Mouse (Mus musculus): ENCODE data around the gene Rftn1. TPM values are rescaled to one million over a fixed set of nuclear protein-coding genes. Genes with fewer than 3 reads are reported as not detected.
A peak's percentile ranks its signal among the peaks of the same experiment; 100 is the strongest.

Gene Rftn1
- total RNA-seq, 2 experiments from 2014 or later, result 16.3 to 22.7 TPM

DNA sequence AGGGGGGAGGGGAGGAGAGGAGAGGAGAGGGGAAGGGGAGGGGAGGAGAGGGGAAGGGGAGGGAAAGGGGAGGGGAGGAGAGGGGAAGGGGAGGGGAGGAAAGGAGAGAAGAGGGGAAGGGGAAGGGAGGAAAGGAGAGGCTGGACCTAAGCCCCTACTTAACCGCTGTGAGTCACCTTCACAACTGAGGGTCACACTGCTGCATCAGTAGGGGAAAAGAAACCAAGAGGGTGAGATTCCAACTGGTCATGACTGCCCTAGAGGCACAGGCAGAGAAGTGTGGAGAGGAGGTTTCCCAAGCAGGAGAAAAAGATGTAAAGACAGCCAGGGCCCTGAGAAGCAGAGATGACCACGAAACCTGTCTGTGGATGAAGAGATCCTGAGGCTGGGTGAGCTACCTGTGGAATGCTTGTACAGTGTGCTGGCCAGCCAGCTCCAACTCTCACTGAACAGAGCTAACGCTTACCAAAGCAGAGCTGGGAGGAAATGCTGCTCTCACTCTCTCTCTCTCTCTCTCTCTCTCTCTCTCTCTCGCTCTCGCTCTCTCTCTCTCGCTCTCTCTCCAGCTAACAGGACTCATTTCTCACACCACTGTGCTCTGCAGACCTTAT is 19.4 kb downstream of the Rftn1 start:
- DNase-seq, result no peak

DNA sequence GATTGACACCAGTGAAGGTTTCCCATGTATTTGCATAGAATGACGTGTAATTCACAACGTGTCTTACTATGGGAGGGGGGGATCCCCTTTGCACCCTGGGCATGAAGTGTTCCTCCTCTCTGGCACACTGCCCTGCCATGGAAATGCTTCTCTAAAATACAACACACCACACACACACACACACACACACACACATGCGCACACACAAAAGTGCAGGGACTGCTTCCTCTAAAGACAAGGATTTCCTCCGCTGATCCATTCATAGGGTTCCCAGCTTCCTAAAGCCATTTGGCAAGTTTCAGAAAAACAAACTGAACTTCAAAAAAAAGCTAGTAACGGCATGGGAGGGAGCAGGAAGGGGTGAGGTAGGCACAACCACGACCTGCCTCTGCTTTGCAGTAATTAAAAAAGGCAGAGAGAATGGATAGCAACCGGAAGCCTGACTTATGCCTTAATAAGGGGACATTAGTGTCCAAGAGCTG is 20.5 kb downstream of the Rftn1 start:
- DNase-seq, result peak; percentile 46

DNA sequence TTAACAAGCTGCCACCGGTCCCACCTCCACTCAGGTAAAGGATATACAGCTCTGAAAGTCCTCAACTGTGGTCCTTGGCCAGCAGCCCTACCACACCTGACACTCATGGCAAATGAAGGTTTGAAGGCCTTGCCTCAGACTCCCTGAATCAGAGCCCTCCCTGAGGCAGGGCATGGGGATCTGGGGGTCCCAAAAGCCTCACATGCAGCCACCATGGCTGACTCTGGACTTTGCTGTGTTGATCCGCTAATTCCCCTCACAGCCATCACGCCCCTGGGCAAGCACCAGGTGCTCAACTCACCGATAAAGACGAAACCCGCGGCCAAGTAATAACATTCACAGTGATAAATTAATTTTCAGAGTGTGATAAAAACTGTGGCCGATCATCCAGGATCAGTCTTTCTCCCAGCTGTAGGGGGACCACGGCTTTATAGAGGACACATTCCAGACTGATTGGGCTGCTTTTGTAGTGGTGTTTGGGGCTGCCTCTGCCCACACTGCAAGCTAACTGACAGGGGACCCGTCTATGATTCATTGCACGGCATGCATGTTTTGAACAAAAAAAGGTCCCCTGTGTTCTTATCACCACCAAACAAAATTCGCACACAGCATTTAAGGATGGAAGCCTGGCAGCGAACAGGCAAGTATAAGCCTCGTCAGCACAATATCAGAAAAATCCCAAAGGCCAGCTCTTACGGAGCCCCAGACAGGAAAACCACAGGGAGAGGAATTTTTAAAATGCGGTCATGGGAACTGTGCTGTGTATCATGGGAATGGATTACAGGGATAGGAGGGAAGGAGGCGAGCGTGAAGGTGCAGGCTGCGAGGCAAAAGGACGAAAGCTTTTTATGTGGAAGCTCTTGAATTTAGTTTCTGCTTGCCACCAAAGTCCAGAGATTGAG is 29.3 kb downstream of the Rftn1 start:
- DNase-seq, result no peak

DNA sequence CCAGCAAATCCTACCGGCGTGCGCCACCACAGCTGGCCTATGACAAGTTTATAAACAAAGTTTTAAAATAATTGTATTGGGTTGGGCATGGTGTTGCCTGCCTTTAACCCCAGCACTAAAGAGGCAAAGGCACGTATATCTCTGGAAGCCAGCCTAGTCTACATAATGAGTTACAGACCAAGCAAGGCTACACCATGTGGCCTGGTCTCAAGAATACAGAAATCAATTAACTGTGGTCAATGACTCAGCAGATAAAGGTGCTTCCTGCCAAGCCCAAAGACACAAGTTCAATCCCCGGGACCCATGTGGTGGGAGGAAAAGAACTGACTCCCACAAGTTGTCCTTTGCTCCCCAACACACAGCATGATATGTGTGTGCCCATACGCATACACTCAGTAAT is 30.1 kb downstream of the Rftn1 start:
- no peak for DNase-seq

DNA sequence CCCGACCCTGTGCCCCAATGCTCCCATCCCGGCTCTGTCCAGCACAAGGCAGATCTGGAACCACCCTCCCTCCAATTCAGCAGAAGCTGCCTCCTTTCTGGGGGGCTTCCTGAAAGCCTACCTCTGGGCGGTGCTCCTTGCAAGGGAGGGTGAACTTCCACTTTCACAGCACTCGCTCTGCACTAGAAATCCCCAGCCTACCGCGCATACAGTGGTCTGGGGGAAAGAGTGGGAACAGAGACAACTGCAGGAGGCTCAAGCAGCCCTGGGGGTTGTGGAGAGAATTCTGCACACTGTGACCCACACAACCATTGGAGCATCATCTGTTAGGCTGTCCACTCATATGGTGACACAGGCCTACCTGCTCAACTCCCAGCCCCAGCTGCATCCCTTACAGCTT is 30.7 kb downstream of the Rftn1 start:
- no peak for DNase-seq

DNA sequence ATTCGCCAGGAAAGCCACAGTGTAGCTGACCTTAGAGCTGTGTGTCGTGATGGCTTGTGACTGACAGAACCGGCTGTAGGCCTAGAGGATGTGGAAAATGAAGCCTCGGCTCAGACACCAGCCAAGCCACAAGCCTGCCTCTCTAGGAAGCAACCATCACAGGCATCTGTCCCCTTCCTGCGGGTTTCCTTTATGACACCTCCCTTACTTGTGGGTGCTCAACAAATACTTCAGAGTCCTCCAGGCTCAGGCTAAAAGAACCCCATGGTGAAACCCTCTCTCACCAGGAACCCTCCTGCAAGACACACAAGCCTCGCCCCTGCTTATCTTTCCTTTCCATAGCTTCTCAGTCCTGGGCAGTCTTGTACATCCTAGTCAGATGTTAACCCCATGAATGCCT is 31.9 kb downstream of the Rftn1 start:
- no peak for DNase-seq

DNA sequence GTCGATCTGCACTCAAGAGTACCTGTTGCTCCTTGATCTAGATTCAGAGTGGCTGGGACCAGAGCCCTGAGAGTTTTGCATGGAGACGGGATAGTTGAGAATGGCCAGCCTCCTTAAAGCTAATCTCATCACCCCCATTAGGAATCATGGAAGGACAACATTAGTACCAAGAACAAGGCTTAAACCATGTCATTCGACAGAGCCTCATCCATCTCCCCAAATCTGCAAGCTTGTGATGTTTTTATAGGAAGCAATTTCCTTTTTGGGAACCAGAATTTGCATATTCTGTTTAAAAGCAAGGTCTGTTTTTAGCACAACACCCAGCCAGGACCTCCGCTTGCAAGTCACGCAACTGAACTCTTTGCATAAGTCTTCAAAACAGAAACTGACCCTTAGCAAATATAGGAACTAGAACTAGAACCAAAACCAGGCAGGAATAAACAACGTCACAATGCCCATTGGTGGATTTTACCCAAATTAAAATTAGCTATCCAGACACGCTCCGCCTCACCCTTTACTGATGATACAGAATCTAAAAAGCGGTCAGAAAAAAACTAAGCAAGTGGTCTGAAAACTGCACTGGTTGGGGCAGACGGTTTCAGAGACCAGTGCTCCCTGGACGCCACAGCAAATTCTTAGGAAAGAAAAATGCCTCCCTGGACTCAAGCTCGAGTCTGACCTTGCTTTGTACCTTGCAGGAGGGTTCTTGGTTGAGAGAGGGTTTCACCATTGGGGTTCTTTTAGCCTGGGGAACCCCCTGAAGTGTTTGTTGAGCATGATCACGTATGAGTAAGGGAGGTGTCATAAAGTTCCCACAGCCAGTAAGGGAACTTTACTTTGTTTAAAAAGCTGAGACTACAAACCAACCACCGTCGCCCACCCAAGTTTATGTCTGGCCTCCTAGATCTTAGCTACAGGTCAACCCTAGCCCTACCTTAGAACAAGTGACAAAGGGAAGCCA is 33.0 kb downstream of the Rftn1 start:
- DNase-seq, result no peak

DNA sequence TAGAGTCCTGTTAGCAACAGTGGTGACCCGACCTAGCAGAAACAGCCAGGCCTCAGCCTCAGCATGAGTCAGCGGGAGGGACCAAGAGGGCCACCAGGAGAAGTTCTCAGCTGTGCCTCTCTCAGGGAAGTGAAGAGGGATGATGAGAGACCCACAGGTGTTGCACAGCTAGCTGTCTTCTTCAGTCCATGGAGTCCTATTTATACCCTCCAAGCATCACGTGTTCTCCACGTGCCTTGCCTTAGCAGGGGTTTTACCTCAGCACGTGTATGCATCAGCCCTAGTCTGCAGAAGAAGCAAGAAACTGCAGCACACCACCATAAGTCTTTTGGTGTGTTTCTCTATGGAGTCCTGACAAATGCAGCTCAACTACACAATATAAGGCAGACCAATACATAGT is 38.4 kb downstream of the Rftn1 start:
- DNase-seq, result no peak

DNA sequence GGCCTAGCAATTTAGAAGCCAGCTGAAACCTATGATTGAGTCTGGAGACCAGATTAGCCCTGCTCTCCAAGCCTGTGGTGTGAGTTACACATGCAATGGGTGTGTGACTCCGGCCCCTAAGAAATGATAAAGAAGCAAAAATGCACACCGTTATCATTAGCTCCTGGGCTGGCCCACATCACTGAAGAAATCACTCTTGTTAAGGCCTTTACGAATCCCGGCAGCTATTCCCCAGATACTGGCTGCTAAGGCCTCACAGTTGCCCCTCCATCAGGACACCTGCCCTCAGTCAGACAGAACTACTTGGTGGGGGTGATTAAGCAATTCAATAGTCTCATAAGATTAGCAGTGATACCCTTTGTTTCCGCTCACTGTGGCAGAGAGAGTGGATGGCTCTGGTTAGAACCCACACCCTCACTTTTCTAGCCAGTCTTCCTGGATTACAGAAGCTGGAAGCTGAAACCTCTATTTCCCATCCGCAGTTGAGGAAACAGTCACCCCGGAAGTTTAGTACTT is 39.2 kb downstream of the Rftn1 start:
- DNase-seq, result no peak

DNA sequence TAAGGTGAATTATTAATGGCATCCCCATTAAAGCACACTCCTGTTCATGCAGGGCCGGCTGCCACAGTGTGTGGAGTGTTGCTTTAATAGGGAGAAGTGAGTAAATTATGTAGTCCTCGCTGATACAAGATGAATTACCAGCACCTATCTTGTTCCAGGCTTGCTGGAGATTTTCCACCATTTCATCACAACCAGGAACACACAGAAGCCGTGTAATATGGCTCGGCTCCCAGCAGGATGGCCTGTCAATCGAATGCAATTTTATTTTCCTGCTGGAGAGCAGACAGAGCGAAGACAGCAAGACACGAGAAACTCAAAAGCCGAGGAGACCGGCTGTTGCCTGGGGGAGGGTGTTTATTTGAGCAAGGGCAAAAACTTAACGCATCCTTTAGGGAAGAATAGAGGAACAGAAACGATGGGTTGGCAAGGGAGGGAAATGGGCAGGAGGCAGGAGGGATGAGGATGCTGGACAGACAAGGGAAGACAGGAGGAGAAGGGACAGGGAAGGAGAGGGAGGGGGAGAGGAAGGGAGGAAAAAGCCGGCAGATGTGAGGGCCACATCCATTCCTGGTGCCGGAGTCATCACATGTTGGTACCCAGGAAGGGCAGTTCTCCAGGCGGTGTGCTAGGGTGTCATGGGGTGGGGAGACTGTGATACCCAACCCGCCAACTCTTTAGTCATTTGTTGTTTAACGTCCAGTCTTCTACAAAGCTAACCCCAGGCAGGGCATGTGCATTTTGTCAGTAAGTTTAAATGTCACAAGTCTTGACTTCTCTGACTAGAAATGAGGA is 39.9 kb downstream of the Rftn1 start:
- DNase-seq, result peak; percentile 22

DNA sequence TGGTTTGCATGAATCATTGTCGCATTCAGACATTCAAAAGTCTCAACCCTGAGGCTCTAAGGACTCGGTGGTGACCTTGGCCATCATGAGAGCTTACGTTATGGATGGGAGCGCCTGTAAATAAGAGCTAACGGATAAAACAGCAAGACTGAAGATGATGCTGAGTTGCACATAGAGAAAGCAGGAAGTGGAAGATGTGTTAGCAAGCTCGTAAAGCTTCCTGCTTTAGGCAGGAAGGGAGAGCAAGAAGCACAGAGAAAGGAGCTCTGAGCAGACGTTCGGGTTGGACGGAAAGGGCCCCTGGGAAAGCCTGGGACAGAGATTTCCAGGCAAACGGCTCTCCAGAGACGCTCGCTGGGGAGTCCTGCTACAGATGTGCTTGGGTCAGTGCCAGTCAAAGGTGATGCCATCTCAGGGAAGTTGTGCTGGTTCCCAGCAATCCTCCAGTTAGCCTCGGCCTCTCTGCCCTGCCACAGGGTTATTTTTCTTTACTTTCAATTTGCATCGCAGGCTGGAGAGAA is 40.7 kb downstream of the Rftn1 start:
- peak; percentile 46 for DNase-seq

DNA sequence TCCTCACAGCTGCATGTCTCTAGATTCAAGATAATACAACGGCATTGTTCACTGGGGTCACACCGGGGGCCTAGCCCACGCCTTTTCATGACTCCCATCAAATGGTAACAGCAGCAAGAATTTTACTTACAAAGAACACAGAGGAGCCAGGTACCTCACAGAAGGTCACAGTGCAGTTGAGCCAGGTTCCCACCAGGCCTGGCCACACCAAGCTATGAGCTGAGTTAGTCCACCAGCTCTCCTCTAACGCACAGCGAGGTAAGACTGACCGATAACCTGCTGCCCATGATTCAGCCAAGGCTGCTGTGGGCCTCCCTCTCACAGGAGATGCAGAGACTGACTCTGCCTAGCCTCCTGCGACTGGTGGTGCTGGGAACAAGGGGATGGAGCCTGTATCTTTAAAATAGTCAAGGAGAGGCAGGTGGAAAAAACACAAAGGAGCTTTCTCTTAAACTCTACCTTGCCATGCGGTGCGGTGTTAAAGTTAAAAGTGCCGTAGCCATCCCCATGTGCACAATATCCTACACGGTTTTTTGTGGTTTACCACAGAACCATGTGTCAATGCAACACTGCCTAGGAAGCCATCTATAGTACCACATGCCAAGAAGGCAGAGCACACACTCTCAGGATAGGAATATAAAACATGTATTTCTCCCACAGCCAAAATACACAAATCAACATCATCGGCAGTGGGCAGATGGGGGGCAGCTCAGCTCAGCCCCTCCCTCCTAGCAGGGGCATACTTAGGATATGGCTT is 42.5 kb downstream of the Rftn1 start:
- DNase-seq, result no peak

DNA sequence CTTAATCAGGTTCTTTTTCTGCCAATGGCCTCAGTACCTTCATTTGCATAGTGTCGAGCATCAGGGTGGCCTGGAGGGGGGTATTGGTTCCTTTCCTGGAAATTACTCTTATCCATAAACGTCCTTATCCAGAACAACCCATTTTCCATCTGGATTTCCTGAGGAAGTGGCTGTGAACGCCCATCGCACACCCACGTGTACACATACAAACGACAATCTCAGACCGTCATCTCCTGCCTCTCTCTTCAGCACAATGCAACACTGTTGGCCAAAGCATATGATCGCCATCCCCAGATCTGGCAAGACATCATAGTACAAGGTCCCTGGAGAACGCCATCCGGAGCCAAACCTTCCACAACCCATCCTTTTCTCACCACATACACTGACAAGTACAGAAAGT is 47.1 kb downstream of the Rftn1 start:
- no peak for DNase-seq

DNA sequence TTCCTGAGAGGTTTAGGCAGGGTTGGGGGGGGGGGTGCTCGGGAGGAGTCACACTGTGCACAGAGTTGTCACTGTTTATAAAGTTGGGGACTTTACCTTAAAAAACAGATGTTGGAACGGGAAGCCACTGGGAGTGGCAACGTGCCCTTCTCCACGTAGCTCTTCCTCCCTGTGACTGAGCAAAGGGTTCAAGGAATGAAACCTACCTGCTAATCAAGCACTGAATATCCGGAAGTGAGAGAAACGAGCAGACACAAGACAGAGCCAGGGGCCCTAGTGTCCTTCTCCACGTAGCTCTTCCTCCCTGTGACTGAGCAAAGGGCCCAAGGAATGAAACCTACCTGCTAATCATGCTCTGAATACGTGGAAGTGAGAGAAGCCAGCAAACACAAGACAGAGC is 47.9 kb downstream of the Rftn1 start:
- DNase-seq, result no peak

DNA sequence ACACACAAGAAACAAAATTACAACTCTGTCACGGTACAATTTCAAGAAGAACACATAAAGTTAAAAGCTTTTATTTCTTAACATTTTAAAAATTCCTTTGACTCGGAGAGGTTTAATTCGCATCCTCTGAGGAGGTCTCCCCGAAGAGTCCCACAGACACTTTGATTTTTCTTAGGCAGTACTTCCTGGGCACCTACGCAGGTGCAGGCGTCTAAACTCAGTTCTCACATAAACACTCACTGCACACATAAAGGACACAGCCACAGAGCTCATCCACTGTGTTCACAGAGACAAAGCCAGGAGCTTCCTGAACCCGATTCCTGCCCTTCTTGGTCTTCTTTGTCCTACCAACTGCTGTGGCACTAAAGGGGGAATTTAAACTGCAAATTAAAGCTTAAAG is 48.3 kb downstream of the Rftn1 start:
- no peak for DNase-seq

DNA sequence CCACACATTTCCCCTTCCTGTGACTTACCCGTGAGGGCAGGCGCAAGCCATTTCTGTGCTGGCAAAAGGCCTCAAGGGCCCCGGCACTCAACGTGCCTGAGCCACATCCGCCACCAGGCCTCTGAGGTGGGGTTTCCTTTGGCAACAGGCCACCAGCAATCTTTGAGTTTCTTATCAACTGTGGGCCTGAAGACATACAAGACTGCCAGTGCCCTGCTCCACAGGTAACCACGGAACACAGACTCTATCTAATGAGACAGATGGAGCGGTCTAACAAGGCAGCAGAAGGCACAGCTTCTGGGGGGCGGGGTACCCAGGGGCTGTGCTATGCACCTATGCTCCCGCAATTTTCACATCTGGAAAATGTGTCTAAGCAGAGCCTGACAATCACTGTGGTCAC is 54.4 kb downstream of the Rftn1 start:
- peak; percentile 42 for DNase-seq

DNA sequence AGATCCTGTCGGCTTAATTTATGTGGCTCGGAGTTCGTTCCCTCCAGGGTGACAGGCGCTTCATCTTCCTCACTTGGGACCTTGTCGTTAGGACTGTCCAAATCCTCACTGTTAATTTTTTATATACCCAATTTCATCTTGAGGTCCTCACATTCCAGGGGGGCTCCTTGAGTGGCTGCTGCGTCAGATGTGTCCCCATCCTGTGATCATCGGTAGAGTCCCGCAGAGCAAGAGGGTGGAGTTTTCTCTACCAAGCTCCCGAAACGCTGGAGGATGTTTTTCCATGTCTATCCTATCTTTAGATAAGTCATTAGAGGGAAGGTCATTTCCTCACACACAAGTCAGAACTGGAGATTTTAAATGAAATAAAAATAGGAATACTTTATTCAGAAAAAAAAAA is 55.0 kb downstream of the Rftn1 start:
- DNase-seq, result no peak

DNA sequence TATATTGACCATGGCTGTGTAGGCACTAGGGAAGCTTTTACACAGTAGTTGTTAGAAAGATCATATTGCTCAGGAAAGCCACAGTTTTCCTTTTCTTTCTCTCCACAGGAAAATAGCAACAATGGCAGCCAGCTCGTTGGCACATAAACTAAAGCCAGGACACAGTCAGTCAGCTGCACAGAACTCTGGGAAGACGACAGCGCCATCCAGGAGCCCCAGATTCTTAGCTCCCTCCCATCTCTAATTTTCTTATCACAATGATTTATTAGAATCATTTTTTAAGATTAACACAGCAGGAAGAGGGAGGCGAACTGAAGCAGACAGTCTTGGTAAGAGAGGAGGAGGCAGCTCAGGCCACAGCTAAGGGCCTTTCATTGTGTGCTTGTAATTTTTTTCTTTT is 58.8 kb downstream of the Rftn1 start:
- DNase-seq, result no peak

DNA sequence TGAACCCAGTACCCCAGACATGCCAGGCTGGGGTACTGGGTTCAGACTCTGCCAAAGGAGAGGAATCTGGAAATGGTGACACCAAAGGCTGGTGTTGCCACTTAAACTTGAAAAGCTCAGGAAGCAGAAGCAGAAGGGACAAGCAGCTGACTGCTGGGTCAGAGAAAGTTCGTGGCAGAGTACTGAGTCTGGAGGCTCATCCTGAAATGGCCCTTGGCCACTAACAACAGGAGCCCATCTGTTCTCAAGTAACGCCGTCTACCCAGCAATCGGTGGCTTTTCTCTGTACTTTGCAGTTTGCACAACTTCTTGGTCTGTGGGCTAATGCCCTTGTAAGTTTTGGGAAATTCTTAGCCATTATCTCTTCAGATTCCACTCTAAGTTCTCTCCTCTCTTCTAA is 60.1 kb downstream of the Rftn1 start:
- no peak for DNase-seq

DNA sequence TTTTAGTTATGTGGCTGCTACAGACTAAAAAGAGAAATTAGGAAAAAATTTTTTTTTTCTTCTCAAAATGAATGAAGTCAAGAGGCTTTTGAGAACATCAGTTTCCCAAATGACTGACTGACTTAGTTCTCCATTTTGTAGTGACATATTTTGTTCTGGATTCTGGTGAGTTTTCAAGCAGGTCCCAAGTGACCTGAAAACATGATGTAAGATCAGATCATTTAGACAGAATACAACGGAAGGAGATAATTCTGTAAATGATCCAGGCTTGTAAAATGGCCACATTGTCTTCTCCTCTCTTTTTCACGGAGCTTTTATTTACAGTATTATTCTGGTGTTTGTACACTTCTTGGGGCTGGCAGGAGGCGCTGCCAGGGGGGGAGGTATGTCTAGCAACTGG is 62.1 kb downstream of the Rftn1 start:
- no peak for DNase-seq

Measured in adrenal gland, postnatal 10 days (tissue).